Mouse (Mus musculus): ENCODE data around the gene Rdh16.

- TF ChIP-seq CTCF (IDR thresholded peaks at IDR 0.05; ENCODE audit: extremely low read depth, insufficient read length, insufficient replicate concordance, low read depth, low read length) (no peak), POLR2A (IDR thresholded peaks at IDR 0.05; ENCODE audit: low read depth, low read length) (no peak)
These were observed 45.7 kb upstream of the Rdh16 start for GRCm38 (mm10) chr10:127755246-127755645.
